Mouse (Mus musculus) mesoderm, embryonic 11.5 days (tissue): ENCODE measurements around the gene Flrt1.
A peak's percentile ranks its signal among the peaks of the same experiment; 100 is the strongest.
"Not testable (repeated sequence)": the region's sequence is repeated elsewhere in the genome, so short reads cannot be mapped to it uniquely, and the experiment has no call there.

Experiments used
- DNase-seq: peaks from one replicate; pipeline ENCODE4 v3.0.0-alpha.2; 2012; ENCODE audit warnings: low read depth, low spot score

Flrt1 gene

DNA sequence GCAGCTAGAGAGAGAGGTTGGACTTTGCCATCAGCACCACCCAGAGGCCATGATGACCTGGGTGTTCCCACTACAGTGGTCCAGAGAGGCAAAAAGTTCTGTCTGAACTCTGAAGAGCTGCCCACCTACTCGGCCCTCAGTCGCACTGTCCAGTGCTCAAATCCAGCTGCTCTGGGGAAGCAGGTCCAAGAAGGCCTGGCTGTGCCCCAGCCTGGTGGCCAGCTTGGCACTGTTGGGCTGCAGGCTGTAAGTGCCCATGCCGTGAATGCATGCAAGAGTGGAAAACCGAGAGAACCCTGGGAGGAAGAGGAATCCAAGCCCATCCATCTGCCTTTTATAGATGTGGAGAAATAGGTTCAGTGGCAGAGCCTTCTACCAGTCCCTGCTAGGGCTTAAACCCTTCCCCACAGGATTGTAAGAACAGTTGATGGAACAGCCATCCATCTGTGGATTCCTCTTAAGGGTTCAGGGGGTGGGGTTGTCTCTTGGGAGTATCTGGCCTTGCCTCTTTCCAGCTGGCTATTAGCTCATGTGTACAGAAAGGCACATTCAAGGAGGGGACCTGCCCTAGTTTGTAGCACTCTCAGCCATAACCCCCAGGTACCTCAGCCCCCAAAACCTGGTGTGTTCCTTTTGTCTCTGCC, 2.1 kb downstream of the Flrt1 start:
- peak; percentile 68 for DNase-seq

DNA sequence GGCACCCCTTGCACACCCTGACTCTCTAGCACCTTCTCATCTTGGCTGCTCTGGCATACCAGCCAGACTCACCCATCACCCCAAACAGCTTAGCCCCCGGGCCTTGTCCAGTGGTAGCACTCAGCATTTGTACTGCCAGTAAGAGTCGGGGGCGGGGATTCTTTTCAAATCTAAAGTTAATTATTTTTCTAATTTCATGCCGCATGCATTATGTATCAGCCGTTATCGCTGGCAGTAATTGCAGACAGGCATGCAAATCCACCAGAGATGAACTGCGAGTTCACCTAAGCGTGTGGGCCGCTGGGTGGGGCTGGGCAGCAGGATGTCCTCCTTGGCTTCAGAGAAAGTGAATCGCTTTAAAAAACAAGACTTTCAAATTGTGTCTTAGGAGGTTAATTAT, 3.5 kb downstream of the Flrt1 start:
- DNase-seq, result no peak

DNA sequence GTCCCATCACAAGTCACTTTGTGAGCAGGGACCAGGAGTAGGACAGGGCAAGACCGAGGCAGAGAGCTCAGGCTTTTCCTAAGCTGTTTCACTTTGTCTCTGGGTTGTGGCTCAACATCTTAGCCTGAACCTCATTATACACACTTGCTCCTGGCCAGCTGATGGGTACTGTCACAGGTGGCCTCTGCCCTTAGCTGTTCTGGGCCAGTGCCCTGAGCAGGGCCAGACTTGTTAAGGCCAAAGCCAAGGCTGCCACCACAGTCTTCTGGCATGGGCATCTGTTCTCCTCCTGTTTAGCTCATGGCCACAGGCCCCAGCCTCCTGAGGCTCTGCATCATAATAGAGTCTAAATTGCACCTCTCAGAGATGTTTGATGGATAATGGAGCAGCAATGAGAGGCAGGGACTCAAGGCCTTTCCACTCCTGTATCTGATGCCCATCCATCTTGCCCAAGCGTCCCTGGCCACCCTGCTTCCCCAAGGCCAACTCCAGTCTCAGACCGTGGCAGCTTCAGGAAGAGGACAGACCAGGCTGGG, 5.8 kb downstream of the Flrt1 start:
- no peak for DNase-seq

DNA sequence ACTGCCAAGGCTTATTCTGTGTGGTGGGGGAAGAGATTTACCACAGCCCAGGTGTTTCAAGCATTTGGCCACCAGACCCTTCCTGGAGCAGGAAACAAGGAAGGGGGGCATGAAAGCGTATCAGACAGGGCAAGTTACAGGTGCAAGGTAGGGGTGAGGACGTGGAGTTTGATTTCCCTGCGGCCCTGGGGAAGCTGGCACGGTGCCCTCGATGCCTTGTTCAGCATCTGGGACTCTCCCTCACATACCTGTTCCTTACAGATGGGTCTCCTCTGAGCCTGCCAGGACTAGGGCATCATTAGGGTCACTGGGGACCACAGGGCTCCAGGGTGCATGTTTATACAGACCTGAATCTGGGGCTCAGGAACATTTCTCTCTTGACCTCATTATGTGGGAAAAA, 12.8 kb downstream of the Flrt1 start:
- DNase-seq, result no peak

DNA sequence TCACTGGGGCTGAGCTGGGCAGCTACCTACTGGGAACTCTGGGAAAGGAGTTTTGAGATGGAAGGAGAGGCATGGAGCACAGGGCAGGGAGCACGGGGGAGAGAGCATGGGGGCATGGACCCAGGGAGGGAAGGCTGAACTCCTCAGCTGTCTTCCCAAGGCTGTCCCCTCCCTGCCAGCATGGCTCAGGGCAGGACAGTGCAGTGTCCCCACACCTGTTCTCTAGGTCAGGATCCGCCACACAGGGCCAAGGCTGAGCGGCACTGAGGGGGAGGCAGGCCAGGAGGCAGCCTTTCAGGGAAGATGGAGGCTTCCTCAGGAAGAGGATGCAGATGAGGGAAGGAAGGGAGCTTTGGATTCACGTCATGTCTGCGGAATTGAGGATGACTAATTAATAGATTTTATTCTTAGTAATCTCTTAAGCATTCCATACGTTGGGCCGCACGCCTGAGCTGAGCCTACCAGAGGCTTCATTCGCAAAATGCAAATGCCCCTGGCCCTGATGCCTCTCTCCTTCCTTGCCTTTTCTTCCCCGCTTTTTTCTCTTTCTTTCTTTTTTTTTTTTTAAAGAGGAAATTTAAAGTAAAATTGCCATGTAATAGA, 14.0 kb downstream of the Flrt1 start:
- DNase-seq, result no peak

DNA sequence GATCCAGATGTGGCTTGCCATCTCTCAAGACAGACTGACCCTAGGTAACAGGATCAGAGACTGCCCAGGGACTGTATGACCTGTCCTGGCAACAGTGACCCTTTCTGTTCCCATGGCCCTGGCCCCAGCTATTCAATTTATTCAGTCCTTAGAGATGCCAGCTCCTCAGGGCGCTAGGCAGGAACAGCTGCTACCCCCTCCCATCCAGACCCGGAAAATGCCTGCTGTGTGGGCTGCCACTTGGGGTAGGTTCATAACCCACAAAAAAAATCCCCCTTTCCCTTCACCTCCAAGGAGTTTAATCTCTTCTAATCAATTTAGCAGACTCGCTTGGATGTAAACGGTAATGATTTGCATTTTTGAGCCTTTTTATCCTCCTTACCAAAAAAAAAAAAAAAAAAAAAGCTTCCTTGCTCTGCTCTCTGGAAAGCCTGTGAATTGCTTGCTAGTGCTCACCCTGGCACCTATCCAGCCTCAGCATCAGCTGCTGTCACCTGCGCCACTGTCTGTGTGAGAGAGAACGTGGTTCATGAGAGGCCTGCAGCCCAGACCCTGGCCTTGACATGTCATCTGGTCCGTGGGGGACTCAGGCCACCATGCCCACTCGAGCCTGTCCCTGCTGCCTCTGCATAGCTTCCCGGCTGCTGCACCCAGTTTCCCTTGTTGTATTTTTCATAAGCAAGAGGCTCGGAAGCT, 15.0 kb downstream of the Flrt1 start:
- no peak for DNase-seq

DNA sequence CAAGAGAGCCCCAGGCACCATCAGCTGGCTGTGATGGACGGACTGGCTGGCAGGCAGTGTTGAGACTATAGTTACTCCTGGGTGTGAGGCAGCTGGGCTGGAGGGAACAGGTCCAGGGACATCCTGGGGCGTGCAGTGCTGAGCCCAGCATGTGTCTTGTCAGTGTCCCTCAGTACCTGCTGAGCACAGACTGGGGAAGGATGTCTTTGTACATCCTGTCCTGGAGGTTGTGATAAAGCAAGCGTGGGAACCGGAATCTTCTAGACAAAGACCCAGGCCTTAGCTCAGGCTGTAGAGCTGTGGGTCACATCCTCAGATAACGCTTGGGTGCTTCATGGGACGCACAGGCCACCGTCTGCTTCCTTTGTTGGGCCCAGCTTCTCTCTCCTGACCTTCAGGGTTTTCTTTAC, 15.7 kb downstream of the Flrt1 start:
- no peak for DNase-seq

DNA sequence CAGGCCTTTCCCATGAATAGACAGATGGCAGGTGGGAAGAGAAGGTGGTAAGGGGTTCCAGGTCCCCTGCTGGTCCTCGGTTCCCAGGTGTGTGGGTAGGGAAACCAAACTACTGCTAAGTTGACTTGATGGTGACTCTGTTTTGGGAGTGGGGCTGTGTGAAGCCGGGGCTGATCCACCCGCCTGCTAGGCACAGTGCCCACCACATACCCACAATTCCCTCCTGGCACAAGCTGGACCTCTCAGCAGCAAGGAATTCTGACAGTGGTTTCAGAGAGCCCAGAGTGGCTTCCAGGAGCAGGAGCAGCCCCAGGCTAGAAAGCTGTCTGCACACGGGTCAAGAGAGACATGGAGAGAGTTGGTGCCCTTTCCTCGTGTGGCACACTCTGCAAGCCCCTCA, 16.5 kb downstream of the Flrt1 start:
- no peak for DNase-seq

DNA sequence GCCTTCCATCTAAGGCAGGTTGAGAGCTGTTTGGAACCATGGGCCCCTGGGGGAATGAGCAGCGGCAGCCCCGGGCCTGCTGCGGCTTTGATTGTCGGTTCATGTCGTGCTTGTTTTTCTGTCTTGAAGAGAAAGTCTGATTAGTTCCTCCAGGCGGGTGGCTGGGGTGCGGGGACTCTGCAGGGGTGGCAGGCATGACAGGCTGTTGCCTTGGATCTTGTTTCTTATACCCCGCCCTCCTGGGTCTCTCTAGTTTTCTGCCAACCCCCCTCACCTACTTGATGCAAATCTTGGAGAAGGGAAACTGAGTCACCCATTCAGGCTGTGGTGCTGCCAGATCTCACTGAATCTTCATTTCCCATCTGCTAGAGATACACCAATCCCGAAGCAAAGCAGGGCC, 17.0 kb downstream of the Flrt1 start:
- no peak for DNase-seq

DNA sequence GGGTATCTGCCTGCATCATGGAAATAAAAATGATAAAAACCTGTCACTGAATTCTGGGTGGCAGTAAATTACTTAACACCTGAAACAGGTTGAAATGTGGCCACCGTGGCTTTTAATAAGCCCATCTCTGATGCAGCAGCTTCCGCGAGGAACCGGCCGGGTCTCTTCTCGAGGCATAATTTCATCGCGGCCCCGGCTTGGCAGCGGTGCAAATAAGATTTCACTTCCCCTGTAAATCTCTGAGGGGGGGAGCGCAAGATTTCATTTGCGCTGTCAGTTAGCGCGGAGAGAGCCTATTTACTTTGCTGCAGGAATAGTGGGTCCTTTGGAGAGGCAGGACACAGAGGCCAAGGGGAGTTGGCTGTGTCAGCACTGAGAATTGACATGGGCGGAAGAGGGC, 20.8 kb downstream of the Flrt1 start:
- DNase-seq, result no peak

DNA sequence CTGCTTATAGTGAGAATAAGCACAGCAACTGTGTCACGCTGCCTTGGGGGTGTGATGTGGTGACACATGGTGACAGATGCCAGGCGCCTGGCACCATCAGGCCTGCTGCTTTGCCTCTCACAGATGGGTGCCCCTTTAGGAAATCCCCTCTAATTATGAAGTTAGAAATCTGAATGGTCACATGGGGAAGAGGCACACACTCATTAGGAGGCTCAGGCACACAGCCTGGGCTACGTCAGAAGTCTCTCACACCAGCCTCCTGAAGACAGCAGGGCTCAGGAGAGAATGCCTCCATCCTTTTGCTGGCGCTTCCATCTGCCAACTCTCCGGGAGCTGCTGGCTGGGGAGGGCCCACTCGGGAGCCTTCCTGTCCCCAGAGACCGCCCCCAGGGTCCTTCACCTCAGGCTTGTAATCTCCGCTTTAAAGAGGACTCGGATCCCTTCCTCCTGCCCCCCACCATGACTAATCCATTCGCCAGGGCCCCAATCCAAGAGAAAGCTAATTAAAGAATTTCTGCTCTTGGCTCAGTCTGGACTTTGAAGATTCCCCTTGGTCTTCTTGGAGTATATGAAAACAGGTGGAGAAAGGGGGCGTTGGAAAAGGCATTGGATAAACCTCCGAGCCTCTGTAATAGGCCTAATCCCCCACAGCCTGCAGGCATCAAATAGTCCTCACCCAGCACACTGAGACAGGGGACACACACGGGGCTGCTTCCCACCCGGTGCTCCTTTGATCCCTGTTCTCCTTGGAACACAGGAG, 22.3 kb downstream of the Flrt1 start:
- DNase-seq, result no peak

DNA sequence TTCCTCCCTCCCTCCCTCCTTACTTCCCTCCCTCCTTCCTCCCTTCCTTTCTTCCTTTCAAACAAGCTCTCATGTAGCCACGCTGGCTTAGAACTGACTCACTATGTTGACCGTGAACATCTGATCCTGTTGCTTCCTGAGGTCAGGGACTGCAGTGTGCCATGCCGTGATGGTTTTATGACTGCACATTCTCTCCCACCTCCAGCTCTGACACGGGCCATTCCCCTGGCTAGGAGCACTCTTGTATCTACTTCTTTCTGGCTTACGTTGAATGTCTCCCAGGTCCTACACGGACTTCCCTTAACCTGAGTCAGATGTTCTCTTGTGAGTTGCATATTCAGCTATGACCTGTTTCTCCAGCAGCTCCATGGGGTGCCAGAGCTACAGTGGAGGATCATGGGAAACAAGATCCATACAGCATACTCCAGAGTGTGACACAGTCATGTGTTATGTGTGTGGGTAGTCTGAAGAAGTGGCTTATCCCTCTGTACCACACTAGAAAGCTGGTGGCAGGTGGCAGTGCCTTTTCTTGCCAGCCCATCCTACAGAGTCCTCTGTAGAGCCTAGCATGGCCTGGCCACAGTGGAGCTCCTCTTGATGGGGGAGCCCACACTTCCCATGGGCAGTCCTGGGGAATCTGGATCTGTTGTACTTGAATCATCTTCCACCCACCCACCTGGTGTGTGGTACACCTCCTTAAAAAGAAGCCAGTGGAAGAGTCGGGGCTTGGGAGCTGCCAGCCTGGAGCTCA, 23.8 kb downstream of the Flrt1 start:
- DNase-seq, result no peak

DNA sequence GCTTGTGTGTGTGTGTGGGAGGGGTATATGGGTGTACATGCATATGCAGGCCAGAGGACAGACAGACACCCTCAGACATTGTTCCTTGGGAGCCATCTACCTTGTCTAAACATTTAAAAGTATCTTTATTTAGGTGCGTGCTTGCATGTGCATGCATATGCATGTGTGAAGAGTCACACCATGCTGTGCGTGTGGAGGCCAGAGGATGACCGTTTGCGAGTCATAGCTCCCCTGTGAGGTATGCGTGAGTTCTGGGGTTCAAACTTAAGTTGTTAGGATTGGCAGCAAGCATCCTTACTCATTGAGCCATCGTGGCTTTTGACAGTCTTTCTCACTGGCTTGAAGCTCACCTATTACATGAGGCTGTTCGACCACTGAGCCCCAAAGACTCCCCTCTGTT, 27.3 kb downstream of the Flrt1 start:
- no peak for DNase-seq

DNA sequence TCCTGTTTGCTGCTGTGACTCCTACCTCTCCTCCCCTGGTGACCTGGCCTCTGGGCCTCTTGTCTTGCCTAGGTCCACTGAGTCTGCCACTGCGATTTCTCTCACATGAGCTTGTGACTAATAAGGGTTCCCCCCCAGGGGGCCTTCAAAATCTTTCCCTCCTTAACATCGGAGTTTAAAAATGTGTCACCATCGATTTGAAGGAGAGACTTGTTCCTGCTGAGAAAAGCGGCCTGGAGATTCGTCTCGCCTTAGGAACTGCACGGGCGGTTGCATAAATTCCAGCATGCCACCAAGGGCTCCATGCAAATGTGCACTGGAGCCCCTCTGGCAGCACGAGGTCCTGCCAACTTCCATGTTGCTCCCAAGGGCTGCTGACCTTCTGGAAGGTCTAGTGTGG, 27.9 kb downstream of the Flrt1 start:
- no peak for DNase-seq

DNA sequence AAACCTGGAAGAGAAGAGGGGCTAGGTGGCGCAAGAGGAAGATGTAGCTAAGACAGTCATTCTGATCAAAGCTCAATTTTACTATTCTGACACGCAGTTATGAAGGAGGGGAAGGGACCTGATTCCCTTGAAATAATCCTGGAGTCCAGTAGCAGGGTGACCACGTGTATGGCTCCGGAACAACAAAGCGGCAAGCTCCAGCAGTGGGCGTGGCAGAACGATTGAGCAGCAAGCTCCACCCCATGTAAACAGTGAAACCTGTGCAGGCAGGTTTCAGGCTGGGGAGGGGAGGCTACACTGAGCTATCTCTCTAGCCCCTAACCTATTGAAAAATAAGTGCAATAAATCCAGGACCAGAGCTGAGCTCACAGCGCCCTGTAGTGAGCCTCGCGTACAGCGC, 30.2 kb downstream of the Flrt1 start:
- not testable (repeated sequence) for DNase-seq

DNA sequence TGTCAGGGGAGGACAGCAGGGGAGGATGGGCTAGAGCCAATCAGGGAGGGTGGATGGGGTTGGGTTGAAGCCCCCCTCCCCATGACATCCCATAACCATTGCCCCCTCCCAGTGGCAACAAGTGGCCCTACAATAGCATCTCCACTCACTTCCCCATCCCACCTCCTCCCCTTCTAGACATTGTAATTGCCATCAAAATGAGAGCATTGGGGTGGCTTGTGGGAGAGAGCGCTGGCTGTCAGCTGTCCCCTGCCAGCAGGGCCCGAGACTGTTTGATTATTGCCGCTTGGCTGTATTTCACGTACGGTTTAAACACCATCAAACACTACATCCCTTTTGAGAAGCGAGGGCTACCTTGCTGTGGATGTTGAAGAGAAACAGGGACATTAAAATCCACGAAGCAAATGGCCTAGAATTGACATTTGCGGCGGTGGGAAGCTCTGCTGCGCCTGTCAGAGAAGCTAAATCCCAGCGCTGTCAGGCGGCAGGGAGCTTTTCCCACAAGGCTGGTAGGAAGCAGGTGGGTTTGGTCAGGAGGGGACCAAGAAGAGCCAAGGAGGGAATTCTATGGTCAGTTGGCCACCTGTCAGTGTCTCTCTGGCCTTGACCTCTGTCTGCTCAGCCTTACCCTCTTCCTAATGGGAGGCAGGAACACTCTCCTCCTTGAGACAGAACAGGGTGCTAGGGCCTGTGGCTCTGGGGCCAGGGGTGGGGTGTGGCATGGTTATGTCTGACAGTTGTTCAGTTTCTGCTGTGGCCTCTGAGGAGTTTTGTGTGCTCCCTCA, 31.3 kb downstream of the Flrt1 start:
- no peak for DNase-seq

DNA sequence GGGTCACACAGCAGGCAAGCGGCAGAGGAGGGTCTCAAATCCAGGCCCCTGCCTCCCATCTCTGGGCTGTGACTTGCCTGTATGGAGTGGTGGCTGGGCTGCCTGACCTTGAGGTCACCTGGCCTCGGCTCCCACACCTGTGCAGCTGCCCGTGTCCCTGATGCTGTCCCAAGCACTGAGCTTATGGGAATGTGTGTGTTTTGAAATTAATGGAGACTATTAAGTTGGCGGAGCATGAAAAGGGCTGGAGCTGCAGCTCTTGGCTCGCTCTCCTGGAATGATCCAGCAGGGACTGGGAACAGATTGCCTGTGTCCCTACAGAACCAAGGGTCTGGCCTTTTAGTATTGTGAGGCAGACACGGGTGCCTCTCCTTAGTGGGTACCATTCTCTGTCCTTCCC, 33.3 kb downstream of the Flrt1 start:
- no peak for DNase-seq

DNA sequence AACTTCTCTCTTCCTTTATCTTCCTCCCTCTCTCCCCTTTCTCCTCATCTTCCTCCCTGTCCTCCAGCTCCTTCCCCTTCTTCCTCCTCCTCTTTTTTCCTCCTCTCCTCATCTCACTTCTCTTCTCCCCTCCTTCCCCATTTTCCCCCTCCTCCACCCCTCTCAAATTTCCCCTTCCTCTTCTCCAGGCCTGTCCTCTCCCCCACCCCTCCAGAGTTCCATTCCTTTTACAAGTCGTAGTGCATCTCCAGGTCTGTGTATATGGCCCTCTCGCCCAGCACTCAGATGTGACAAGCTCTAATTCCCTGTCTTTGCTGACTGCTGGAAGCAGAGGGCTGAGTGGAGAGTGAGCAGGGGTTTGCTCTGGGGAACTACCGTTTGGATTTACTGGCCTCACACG, 34.8 kb downstream of the Flrt1 start:
- DNase-seq, result no peak

DNA sequence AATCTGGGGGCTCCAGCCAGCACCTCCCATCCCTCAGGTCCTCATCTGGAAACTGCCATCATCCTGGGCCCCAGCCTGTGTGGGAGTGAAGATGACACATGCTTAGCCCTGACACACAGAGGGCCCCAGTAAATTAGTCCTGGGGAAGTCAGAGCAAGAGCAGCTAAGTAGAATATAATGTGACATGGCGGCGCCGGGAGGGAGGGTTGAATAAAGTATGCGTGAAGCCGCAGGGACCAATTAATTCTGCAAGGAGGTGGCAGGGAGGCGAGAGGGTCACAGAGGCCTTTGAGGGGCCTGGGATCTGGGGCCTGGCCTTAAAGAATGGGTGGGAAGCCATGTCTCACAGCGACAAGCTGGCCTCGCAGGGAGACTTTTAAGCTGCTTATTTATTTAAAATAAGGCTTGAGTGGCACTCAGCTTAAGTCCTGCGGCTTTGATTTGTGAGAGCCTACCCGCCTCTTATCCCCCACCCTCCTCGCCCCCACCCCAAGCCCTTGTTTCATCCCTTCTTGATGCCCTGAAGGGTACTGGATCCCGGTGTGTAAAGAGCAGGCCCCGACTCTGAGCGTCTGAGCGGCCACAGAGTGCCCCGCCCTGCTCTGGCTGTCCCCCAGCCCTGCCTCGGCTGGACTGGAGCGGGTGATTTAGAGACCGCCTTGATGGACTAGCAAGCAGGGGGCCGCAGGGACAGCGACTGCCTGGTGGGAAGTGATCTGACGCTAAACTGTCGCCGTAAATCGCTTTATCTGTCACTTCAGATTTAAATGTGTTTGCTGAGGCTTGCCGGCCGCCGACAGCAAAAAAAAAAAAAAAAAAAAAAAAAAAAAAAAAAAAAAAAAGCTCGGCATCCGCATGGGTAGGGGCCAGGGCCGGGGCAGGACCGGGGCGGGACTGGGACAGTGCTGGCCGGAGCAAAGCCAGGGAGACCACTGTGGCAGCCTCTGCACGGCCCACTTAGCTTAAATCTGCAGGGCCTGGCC, 35.5 kb downstream of the Flrt1 start:
- DNase-seq, result peak; percentile 84
